Mouse (Mus musculus): Measurements from ENCODE around the gene Herc1.
A peak's percentile ranks its signal among the peaks of the same experiment; 100 is the strongest.

Gene Herc1

GRCm38 (mm10) chr9:66515115-66515514, 164.9 kb downstream of the Herc1 start:
- no peak for DNase-seq (ENCODE audit: low read depth, low spot score)
- peaks cover 10% of the 10 kb centered on the region for H3K36me3 ChIP-seq (ENCODE audit: control insufficient read depth, insufficient read depth, low read length, poor library complexity, severe bottlenecking)

GRCm38 (mm10) chr9:66515680-66516210, 165.5 kb downstream of the Herc1 start:
- no peaks in the 10 kb centered on the region for H3K27me3 ChIP-seq (ENCODE audit: control insufficient read depth, insufficient read depth, low read length, poor library complexity, severe bottlenecking)
- H3K36me3 ChIP-seq (ENCODE audit: control insufficient read depth, insufficient read depth, low read length, poor library complexity, severe bottlenecking): peaks cover 10% of the 10 kb centered on the region
- DNase-seq (ENCODE audit: low read depth, low spot score): no peak

More at GRCm38 (mm10) chr9:66515115-66515514, 164.9 kb downstream of the Herc1 start:
- H3K27me3 ChIP-seq (ENCODE audit: control insufficient read depth, insufficient read depth, low read length, poor library complexity, severe bottlenecking): no peaks in the 10 kb centered on the region

GRCm38 (mm10) chr9:66516296-66516940, 166.2 kb downstream of the Herc1 start:
- Histone ChIP-seq H3K27me3 (ENCODE audit: control insufficient read depth, insufficient read depth, low read length, poor library complexity, severe bottlenecking) (no peaks in the 10 kb centered on the region), H3K36me3 (ENCODE audit: control insufficient read depth, insufficient read depth, low read length, poor library complexity, severe bottlenecking) (peaks cover 10% of the 10 kb centered on the region)
- DNase-seq (ENCODE audit: low read depth, low spot score): no peak

GRCm38 (mm10) chr9:66517746-66518145, 167.5 kb downstream of the Herc1 start:
- Histone ChIP-seq H3K36me3 (ENCODE audit: control insufficient read depth, insufficient read depth, low read length, poor library complexity, severe bottlenecking) (peaks cover 12% of the 10 kb centered on the region), H3K27me3 (ENCODE audit: control insufficient read depth, insufficient read depth, low read length, poor library complexity, severe bottlenecking) (no peaks in the 10 kb centered on the region)
- no peak for DNase-seq (ENCODE audit: low read depth, low spot score)

GRCm38 (mm10) chr9:66518251-66518650, 168.0 kb downstream of the Herc1 start:
- H3K36me3 ChIP-seq (ENCODE audit: control insufficient read depth, insufficient read depth, low read length, poor library complexity, severe bottlenecking): peaks cover 12% of the 10 kb centered on the region
- no peak for DNase-seq (ENCODE audit: low read depth, low spot score)

GRCm38 (mm10) chr9:66518901-66519300, 168.7 kb downstream of the Herc1 start:
- H3K36me3 ChIP-seq (ENCODE audit: control insufficient read depth, insufficient read depth, low read length, poor library complexity, severe bottlenecking): peaks cover 12% of the 10 kb centered on the region

More at GRCm38 (mm10) chr9:66518251-66518650, 168.0 kb downstream of the Herc1 start:
- H3K27me3 ChIP-seq (ENCODE audit: control insufficient read depth, insufficient read depth, low read length, poor library complexity, severe bottlenecking): no peaks in the 10 kb centered on the region

GRCm38 (mm10) chr9:66520299-66520698, 170.0 kb downstream of the Herc1 start:
- H3K27me3 ChIP-seq (ENCODE audit: control insufficient read depth, insufficient read depth, low read length, poor library complexity, severe bottlenecking): no peaks in the 10 kb centered on the region
- peaks cover 12% of the 10 kb centered on the region for H3K36me3 ChIP-seq (ENCODE audit: control insufficient read depth, insufficient read depth, low read length, poor library complexity, severe bottlenecking)
- DNase-seq (ENCODE audit: low read depth, low spot score): no peak

More at GRCm38 (mm10) chr9:66518901-66519300, 168.7 kb downstream of the Herc1 start:
- no peaks in the 10 kb centered on the region for H3K27me3 ChIP-seq (ENCODE audit: control insufficient read depth, insufficient read depth, low read length, poor library complexity, severe bottlenecking)
- DNase-seq (ENCODE audit: low read depth, low spot score): no peak

- no peaks in the 10 kb centered on the region for H3K27me3 ChIP-seq (ENCODE audit: control insufficient read depth, insufficient read depth, low read length, poor library complexity, severe bottlenecking)
- H3K36me3 ChIP-seq (ENCODE audit: control insufficient read depth, insufficient read depth, low read length, poor library complexity, severe bottlenecking): peaks cover 10% of the 10 kb centered on the region
- DNase-seq (ENCODE audit: low read depth, low spot score): no peak
Observed at GRCm38 (mm10) chr9:66521595-66521994, 171.3 kb downstream of the Herc1 start.

- Histone ChIP-seq H3K36me3 (ENCODE audit: control insufficient read depth, insufficient read depth, low read length, poor library complexity, severe bottlenecking) (peaks cover 14% of the 10 kb centered on the region), H3K27me3 (ENCODE audit: control insufficient read depth, insufficient read depth, low read length, poor library complexity, severe bottlenecking) (no peaks in the 10 kb centered on the region)
- peak; percentile 53 for DNase-seq (ENCODE audit: low read depth, low spot score)
Observed at GRCm38 (mm10) chr9:66542785-66543184, 192.5 kb downstream of the Herc1 start.
